Mouse (Mus musculus): ENCODE data around the gene Ccndbp1. TPM values are rescaled to one million over a fixed set of nuclear protein-coding genes. Genes with fewer than 3 reads are reported as not detected.
"Not testable (repeated sequence)": the region's sequence is repeated elsewhere in the genome, so short reads cannot be mapped to it uniquely, and the experiment has no call there.

Gene Ccndbp1
- total RNA-seq, 2 experiments from 2014 or later, result 57.0 to 57.6 TPM

- peak; percentile 44 for TF ChIP-seq CTCF (IDR thresholded peaks at IDR 0.05)
- Histone ChIP-seq H3K27ac (peak within 1 kb of the TSS; percentile 92), H3K4me3 (peak within 1 kb of the TSS; percentile 82)
- DNase-seq (ENCODE audit: extremely low spot score in 1 of 2, low spot score in 2 of 2), result peak; percentile 57 to 59
- intact Hi-C loops (cut with DNase I), result loop anchor here (2.0 kb wide), 1 partner anchor 32 kb away; the partner anchor contains the start of gene Ccndbp1
Measured at GRCm38 (mm10) chr2:120976990-120977925, 30.9 kb upstream of the Ccndbp1 start, which contains the start of gene Tmem62. Tmem62 (plus strand) TSS chr2:120977017.

DNA sequence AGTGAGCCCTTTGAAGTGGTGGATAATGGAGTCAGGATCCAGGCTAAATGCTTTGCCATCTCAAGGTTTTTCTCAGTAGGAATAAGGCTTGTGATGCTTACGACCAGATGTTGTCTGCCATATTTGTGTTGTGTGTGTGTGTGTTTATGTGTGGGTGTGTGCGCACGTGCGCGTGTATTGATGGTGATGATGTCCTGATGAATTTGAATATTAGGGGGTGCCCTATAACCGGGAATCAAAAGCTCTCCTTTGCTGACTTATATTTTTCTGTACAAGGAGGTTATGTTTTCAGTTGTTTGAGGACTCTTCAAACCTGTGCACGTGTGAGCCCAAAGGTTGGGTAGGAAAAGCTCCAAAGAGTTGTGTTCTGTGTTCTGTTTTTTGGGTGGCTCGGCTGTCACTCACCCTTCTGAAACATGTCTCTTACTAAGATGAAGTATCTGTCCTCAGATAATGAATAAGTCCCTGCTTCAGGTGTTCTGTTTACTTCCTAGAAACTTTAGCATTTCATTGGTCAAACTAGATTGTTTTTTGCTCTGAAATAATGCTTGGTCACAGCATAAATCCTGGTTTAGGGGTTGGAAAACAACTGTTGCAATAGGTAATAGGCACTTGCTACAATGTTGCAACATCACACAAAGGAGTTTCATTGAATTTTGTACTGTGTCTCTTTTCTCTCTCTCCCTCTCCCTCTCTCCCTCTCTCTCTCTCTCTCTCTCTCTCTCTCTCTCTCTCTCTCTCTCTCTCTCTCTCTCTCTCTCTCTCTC lies 30.1 kb upstream of the Ccndbp1 start:
- Histone ChIP-seq H3K27ac (peak overlapping the region; percentile 92), H3K4me3 (peak overlapping the region; percentile 82)
- intact Hi-C loops (cut with DNase I), result loop anchor here (2.0 kb wide), 1 partner anchor 31 kb away; the partner anchor contains the start of gene Ccndbp1
- no peak for DNase-seq (ENCODE audit: extremely low spot score in 1 of 2, low spot score in 2 of 2)
- TF ChIP-seq CTCF (IDR thresholded peaks at IDR 0.05), result no peak

- no peak for DNase-seq (ENCODE audit: extremely low spot score in 1 of 2, low spot score in 2 of 2)
- TF ChIP-seq CTCF (IDR thresholded peaks at IDR 0.05), result peak; percentile 14
- intact Hi-C loops (cut with DNase I), result no loop called here
- Histone ChIP-seq H3K27ac (no peak overlapping the region), H3K4me3 (no peak overlapping the region)
Measured at GRCm38 (mm10) chr2:120978693-120979037, 29.5 kb upstream of the Ccndbp1 start.

- Histone ChIP-seq H3K4me3 (no peak overlapping the region), H3K27ac (no peak overlapping the region)
- TF ChIP-seq CTCF (IDR thresholded peaks at IDR 0.05), result no peak
- intact Hi-C loops (cut with DNase I), result no loop called here
- no peak for DNase-seq (ENCODE audit: extremely low spot score in 1 of 2, low spot score in 2 of 2)
Measured at GRCm38 (mm10) chr2:120979819-120980218, 28.4 kb upstream of the Ccndbp1 start.

DNA sequence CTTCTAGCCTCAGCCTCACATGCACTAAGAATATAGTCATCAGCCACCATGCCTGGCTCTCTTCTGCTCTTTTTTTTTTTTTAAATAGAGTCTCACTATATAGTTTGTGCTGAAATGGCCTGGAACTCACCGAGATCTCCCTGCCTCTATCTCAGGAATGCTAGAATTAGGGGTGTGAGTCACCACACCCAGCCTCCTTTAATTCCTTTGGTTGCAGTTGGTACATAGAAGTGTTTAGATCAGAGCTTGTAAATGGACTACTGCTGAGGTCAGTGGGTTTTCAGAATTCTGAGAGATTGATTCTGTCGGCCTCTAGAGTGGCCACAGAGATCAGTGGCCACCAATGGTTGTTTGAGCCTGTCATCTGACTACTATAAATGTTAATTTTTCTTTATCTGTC lies 27.3 kb upstream of the Ccndbp1 start:
- Histone ChIP-seq H3K27ac (no peak overlapping the region), H3K4me3 (no peak overlapping the region)
- intact Hi-C loops (cut with DNase I), result no loop called here
- DNase-seq (ENCODE audit: extremely low spot score in 1 of 2, low spot score in 2 of 2), result no peak
- TF ChIP-seq CTCF (IDR thresholded peaks at IDR 0.05), result no peak

DNA sequence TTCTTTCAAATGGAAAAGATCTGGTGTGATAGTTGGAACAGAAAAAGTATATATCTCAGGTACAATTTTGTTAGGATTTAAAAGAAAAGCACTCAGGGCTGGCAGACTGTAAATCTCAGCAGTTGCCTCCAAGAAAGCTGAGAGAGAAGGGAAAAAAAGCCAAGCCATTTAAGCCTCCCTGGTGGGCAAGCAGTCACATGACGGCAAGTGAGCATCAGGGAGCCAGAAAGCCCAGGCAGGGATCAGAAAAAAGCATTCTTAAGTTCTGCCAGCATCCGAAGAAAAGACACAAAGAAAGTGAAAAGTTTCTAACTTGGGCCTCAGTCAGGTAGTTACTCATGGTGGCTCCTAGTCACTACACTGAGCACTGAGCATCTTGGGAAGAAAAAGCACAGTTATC lies 24.6 kb upstream of the Ccndbp1 start:
- intact Hi-C loops (cut with DNase I), result no loop called here
- no peak overlapping the region for H3K4me3 ChIP-seq
- no peak for DNase-seq (ENCODE audit: extremely low spot score in 1 of 2, low spot score in 2 of 2)
- H3K27ac ChIP-seq, result no peak overlapping the region
- TF ChIP-seq CTCF (IDR thresholded peaks at IDR 0.05), result no peak

- TF ChIP-seq CTCF (IDR thresholded peaks at IDR 0.05), result peak; percentile 8; the same call in 1 of the 2 replicates
- intact Hi-C loops (cut with DNase I), result no loop called here
- H3K4me3 ChIP-seq, result no peak overlapping the region
- DNase-seq (ENCODE audit: extremely low spot score in 1 of 2, low spot score in 2 of 2), result no peak
- H3K27ac ChIP-seq, result no peak overlapping the region
Measured at GRCm38 (mm10) chr2:120985241-120985640, 23.0 kb upstream of the Ccndbp1 start.

GRCm38 (mm10) chr2:120991196-120991595 lies 17.0 kb upstream of the Ccndbp1 start:
- Histone ChIP-seq H3K27ac (no peak overlapping the region), H3K4me3 (no peak overlapping the region)
- DNase-seq (ENCODE audit: extremely low spot score in 1 of 2, low spot score in 2 of 2), result no peak
- intact Hi-C loops (cut with DNase I), result no loop called here
- TF ChIP-seq CTCF (IDR thresholded peaks at IDR 0.05), result no peak

GRCm38 (mm10) chr2:120996607-120997006 lies 11.6 kb upstream of the Ccndbp1 start:
- DNase-seq (ENCODE audit: extremely low spot score in 1 of 2, low spot score in 2 of 2); intact Hi-C loops (cut with DNase I); H3K4me3 ChIP-seq; H3K27ac ChIP-seq: not testable (repeated sequence)

GRCm38 (mm10) chr2:120998863-120999262 lies 9.3 kb upstream of the Ccndbp1 start:
- intact Hi-C loops (cut with DNase I), result no loop called here
- DNase-seq (ENCODE audit: extremely low spot score in 1 of 2, low spot score in 2 of 2), result no peak
- Histone ChIP-seq H3K27ac (no peak overlapping the region), H3K4me3 (no peak overlapping the region)
- no peak for TF ChIP-seq CTCF (IDR thresholded peaks at IDR 0.05)

GRCm38 (mm10) chr2:121003586-121003985 lies 4.6 kb upstream of the Ccndbp1 start:
- no peak for DNase-seq (ENCODE audit: extremely low spot score in 1 of 2, low spot score in 2 of 2)
- intact Hi-C loops (cut with DNase I), result no loop called here
- no peak overlapping the region for H3K27ac ChIP-seq
- no peak overlapping the region for H3K4me3 ChIP-seq
- peak; percentile 39 for TF ChIP-seq CTCF (IDR thresholded peaks at IDR 0.05)
